Mouse (Mus musculus) cortical plate, adult 2 months (tissue): ENCODE measurements around the gene Galnt10. TPM values are rescaled to one million over a fixed set of nuclear protein-coding genes. Genes with fewer than 3 reads are reported as not detected.
A peak's percentile ranks its signal among the peaks of the same experiment; 100 is the strongest.

Experiments
- H3K27ac ChIP-seq: fragments of 200-500 bp; 2 replicates; pipeline ENCODE4 v1.5.1; 2012; ENCODE audit warnings: low read length, control low read depth, inconsistent platforms; ENCODE audit not compliant: insufficient read depth
- H3K4me1 ChIP-seq: fragments of 200-500 bp; 2 replicates; pipeline ENCODE4 v1.6.1; 2011; ENCODE audit warnings: low read length; ENCODE audit not compliant: control insufficient read depth, insufficient read depth
- H3K4me3 ChIP-seq: fragments of 200-500 bp; 2 replicates; pipeline ENCODE4 v1.5.1; 2011; ENCODE audit warnings: mild to moderate bottlenecking, low read length, control low read depth; ENCODE audit not compliant: insufficient read depth
- CTCF ChIP-seq: fragments of 200-500 bp; IDR thresholded peaks from 2 replicates; pipeline ENCODE4 v1.5.1; 2011; ENCODE audit warnings: mild to moderate bottlenecking, control low read depth, low read length; ENCODE audit not compliant: insufficient read depth; ENCODE audit errors: extremely low read depth
- POLR2A ChIP-seq: fragments of 200-500 bp; IDR thresholded peaks from 2 replicates; pipeline ENCODE4 v1.6.1; 2011; ENCODE audit warnings: mild to moderate bottlenecking, low read length, control low read depth; ENCODE audit not compliant: insufficient read depth; ENCODE audit errors: extremely low read depth
- polyA plus RNA-seq: library from polyadenylated mRNA; depleted of rRNA; stranded (reverse); fragments of >200 nt; gene quantifications from 2 replicates; pipeline ENCODE4 v1.2.3, GENCODE M21; 2012

The Galnt10 gene
- polyA plus RNA-seq, 1 experiment, result 6.4 TPM

DNA sequence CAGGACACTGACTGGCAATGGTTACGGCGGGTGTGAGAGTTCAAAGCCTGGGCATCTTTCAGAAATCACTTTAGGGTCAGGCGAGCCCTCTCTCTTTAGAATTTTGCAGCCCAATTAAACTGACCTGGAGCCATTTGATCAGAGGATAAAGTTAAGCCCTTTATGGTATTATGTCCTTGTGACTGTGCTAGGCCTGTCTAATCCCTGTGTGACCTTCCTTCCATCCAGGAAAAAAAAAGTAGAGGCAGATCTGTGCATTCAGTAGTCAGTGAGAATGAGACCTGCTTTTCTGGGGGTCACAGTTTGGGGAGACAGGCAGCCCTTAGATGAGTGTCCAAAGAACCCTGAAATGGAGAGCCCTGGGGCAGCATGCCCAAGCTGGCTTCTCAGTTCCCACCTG is 71.5 kb downstream of the Galnt10 start:
- no peak for TF ChIP-seq POLR2A
- TF ChIP-seq CTCF, result no peak
- Histone ChIP-seq H3K4me1 (no peaks in the 10 kb centered on the region), H3K4me3 (no peak overlapping the region), H3K27ac (no peak overlapping the region)

DNA sequence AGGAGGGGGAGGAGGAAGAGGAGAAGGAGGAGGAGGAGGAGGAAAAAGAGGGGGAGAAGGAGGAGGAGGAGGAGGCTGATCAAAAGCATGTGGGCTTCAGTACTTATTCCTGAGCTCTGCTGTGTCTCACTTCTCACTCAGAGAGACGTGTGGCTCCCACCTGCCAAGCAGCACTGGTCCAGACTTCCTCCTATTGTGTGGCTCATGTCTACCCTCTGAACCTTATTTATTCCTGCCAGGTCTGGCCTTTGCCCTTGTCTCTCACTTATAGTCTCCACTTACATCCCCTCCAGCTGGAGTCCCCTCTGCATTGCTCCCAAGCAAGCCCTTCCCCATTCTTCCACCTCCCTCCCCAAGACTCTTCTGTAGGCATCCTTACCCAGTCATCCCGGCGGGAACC is 72.2 kb downstream of the Galnt10 start:
- no peaks in the 10 kb centered on the region for H3K4me1 ChIP-seq
- H3K4me3 ChIP-seq, result no peak overlapping the region
- TF ChIP-seq CTCF (no peak), POLR2A (no peak)
- H3K27ac ChIP-seq, result no peak overlapping the region

DNA sequence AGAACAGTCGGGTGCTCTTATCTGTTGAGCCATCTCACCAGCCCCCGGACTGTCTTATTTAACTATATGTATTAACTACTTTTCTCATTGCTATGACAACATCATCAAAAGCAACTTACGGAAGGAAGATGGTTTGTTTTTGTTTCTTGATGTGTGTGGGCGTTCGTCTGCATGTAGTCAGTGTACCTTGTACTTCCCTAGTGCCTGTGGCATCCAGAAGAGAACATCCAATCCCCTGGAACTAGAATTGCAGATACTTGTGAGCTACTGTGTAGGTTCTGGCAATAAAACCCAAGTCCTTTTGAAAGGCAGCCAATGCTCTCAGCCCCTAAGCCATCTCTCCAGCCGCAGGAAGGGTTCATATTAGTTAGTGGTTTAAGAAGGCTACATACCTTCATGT is 72.8 kb downstream of the Galnt10 start:
- no peak overlapping the region for H3K4me3 ChIP-seq
- H3K27ac ChIP-seq, result no peak overlapping the region
- no peaks in the 10 kb centered on the region for H3K4me1 ChIP-seq
- TF ChIP-seq CTCF (no peak), POLR2A (no peak)

DNA sequence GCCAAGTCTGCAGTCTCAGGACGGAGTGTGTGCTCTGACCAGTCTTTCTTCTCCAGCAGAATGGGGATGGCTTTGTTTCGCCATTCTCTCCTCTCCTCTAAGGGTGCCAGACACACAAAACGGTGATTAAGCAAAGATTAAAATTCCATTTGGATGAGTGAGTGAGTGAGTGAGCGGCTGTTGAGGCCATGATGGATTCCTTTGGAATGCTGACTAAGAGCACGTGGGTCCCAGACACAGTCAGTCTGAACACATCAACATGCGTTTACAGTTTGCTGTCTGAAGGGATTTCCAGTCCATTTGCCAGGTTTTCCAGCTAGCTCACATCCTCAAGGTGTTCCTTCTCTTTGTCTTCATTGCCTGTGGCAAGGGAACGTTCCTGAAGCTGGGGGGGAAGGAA is 74.4 kb downstream of the Galnt10 start:
- Histone ChIP-seq H3K4me3 (no peak overlapping the region), H3K27ac (no peak overlapping the region), H3K4me1 (no peaks in the 10 kb centered on the region)
- TF ChIP-seq CTCF (no peak), POLR2A (no peak)

DNA sequence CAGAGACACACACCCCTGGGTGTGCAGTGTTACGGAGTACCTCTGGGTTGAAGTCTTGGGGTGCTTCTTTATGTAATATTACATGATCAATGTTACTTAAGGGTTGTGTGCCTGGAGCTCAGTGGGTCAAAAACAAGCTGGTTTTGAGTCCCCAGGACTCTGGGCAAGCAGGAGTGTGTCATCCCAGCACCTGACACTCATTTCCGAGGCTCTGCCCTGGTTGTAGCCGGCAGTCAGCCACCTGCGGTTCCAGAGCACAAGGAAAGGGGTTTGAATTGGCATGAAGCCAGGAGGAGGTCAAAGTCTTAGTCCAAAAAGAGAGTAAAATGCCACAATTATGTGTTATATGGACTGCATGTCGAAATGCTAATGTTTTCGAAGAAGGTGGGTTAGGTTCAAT is 74.8 kb downstream of the Galnt10 start:
- TF ChIP-seq CTCF (no peak), POLR2A (no peak)
- Histone ChIP-seq H3K27ac (no peak overlapping the region), H3K4me1 (no peaks in the 10 kb centered on the region), H3K4me3 (no peak overlapping the region)

DNA sequence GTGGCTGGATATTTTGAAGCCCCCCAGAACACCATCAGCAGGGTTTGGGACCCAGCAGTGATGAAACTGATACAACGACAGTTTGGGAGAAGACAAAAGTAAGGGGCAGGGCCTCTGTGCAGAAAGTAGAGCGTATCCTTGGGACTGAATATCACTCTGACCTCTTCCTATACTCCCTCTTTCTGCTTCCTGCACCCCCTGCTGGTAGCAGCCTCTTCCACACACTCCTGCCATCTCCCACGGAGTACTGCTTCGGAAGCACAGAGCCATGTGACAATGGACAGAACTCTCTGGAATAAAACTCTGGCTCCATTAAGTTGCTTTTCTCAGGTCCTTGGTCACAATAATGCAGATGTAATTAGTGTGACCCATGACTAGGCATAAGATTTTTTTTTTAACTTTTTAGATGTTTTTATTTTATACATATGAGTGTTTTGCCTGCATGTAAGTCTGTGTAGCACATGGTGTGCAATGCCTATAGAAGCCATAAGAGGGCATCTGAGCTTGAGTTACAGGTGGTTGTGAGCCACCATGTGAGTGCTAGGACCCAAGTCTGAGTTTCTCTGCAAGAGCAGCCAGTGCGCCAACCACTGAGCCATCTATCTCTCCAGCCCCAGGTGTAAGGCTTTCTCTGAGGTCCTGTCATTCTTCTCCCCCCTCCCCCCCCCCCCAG is 79.7 kb downstream of the Galnt10 start:
- TF ChIP-seq CTCF (0 out of 2 replicates have a peak, but pooled peaks have one; percentile 8), POLR2A (no peak)
- H3K4me1 ChIP-seq, result no peaks in the 10 kb centered on the region
- no peak overlapping the region for H3K27ac ChIP-seq
- H3K4me3 ChIP-seq, result no peak overlapping the region

DNA sequence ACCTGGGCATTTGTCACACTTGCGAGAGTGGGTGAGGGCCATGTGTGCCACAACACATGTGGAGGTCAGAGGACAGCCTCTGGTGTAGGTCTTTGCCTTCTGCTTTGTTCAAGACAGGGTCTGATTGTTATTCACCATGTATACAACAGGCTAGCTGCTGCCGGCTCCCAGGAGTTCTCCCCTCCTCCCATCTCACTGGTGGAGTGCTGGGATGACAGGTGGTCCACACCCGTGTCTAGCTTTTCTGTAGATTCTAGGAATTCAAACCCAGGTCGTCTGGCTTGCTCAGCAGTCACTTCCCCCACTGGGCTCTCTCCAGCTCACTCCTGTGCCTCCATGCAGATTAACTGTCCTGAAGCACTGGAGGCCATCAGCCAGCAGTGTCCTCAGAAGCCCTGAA is 80.7 kb downstream of the Galnt10 start:
- Histone ChIP-seq H3K4me1 (no peaks in the 10 kb centered on the region), H3K27ac (no peak overlapping the region), H3K4me3 (no peak overlapping the region)
- no peak for TF ChIP-seq POLR2A
- TF ChIP-seq CTCF, result no peak

DNA sequence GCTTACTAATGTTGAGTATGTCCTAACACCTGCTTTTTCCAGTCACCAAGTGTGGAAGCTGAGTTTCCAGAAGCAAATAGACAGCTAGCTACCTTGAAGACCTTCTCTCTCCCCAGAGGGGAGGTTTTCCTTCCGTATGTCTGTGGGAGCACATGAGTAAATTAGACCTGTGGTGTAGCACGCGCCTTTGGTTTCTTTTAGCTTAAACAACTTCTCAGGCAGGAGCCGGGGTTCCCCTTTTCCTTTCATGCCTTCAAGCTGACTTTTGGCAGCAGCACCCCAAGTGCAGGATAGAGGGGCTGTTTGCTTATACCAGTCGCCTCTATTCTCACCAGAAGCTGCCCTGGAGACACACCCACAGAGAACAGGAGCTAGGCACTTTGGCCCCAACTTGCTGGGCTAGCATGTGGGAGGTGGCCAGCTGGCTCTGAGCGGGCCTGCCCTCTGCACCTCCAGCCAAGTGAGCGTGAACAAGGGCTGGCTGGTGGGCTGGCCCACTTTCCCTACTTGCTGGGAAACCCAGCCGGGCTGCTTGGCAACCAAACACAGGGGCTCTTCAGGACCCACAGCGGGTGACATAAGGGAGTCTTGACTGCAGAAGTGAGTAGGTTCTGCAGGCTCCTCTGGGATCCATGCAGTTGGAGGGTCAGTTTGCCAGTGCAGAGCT is 82.2 kb downstream of the Galnt10 start:
- no peak overlapping the region for H3K27ac ChIP-seq
- H3K4me3 ChIP-seq, result no peak overlapping the region

DNA sequence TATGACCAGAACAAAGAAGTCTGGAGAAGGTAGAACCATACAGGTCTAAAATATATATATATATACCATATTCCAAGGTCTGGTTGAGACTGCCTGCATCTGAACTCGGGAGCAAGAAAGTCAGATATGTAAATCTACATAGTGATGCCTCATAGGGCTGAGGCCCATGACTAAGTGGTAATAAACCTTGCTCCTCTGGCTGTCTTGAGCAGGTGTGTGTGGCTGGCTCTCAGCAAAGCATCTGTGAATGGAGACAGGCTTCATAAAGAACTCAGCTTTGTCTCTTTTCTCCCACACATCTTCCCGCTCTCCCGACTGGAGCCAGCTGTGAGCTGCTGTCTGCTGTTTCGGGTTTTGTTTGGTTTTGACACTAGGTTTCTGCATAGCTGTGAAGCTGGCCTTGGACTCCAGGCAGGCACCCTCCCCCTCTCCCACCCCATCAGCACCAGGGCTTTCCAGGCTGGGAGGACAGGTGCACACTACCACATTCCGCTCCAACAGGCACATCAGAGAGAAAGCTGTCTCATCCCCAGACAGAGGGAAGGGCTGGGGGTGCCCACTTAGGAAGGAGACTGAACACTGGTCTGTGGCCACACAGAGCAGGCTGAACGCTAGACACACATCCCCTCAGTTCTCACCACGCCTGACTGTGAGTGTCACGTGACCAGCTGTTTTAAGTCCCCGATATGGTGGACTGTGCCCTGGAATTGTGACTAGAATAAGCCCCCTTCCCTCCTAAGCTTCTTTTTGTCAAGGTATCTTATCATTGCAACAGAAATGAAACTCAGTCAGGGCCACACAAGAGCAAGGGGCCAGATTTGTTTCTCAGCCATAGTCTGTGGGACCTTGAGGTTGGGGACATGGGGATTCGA is 87.4 kb downstream of the Galnt10 start:
- TF ChIP-seq CTCF (no peak), POLR2A (no peak)
- Histone ChIP-seq H3K4me3 (no peak overlapping the region), H3K4me1 (no peaks in the 10 kb centered on the region), H3K27ac (no peak overlapping the region)

More for the DNA sequence above, 82.2 kb downstream of the Galnt10 start:
- TF ChIP-seq POLR2A (no peak), CTCF (no peak)
- H3K4me1 ChIP-seq, result no peaks in the 10 kb centered on the region
